Mouse (Mus musculus): ENCODE results near the gene Cox8a. TPM values are rescaled to one million over a fixed set of nuclear protein-coding genes. Genes with fewer than 3 reads are reported as not detected.

Cox8a gene
- total and polyA plus RNA-seq, 3 experiments = 745 to 1,213 TPM; not detected in 1

DNA sequence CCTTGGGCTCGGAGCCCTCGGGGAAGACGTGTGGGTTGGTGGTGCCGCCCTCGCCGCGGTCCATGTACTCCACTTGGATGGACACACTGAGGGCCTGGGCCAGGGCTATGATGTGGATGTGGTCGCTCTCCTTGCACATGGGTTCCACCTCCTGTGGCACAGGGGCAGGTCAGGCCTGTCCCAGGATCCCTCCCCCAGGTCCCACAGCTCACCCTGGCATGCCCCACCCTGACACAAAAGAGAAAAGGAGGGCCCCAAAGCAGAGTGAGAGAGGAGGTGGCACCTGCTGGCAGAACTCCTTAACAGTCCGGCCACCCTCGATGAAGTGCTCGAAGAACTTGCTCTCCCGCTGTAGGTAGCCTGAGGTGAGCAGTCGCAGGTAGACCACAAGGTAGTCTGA lies 18.3 kb downstream of the Cox8a start:
- H3K36me3 ChIP-seq (ENCODE audit: control insufficient read depth in 1 of 2, insufficient read depth in 2 of 2, low read length in 2 of 2) = peaks cover 0 to 7% of the 10 kb centered on the region in 2 experiments; a peak in 1 of 4 replicates
- H3K4me3 ChIP-seq (ENCODE audit: control insufficient read depth in 1 of 2, insufficient read depth in 1 of 2, low read depth in 2 of 2, low read length in 2 of 2) = no peak overlapping the region
- TF ChIP-seq MYB (IDR thresholded peaks at IDR 0.05; ENCODE audit: low read depth, low read length) (no peak), EP300 (IDR thresholded peaks at IDR 0.05; ENCODE audit: low read depth in 1 of 2, low read length in 2 of 2) (no peak), POLR2AphosphoS2 (IDR thresholded peaks at IDR 0.05; ENCODE audit: low read length) (no peak), POLR2AphosphoS5 (IDR thresholded peaks at IDR 0.05; ENCODE audit: borderline replicate concordance, low read depth, low read length) (no peak), ZKSCAN1 (IDR thresholded peaks at IDR 0.05; ENCODE audit: low read depth, low read length) (no peak), USF2 (IDR thresholded peaks at IDR 0.05; ENCODE audit: borderline replicate concordance in 1 of 2, insufficient read depth in 1 of 2, low read depth in 1 of 2, low read length in 2 of 2) (no peak)
- H3K4me1 ChIP-seq (ENCODE audit: control insufficient read depth in 1 of 2, insufficient read depth in 2 of 2, low read length in 2 of 2) = no peaks in the 10 kb centered on the region
- no peak overlapping the region for H3K9ac ChIP-seq (ENCODE audit: control insufficient read depth, low read depth, low read length, poor library complexity, severe bottlenecking)
- DNase-seq (ENCODE audit: low read depth, low spot score) = no peak
- H3K79me2 ChIP-seq (ENCODE audit: control insufficient read depth, insufficient read depth, low read length, poor library complexity) = peaks cover 5% of the 10 kb centered on the region
- H3K27ac ChIP-seq (ENCODE audit: control insufficient read depth, low read depth, low read length) = no peak overlapping the region
- no peaks in the 10 kb centered on the region for H3K27me3 ChIP-seq (ENCODE audit: control insufficient read depth in 1 of 2, insufficient read depth in 2 of 2, low read length in 2 of 2)
- H3K9me3 ChIP-seq (replicated peaks; ENCODE audit: insufficient read depth, low read length) = no peaks in the 10 kb centered on the region

DNA sequence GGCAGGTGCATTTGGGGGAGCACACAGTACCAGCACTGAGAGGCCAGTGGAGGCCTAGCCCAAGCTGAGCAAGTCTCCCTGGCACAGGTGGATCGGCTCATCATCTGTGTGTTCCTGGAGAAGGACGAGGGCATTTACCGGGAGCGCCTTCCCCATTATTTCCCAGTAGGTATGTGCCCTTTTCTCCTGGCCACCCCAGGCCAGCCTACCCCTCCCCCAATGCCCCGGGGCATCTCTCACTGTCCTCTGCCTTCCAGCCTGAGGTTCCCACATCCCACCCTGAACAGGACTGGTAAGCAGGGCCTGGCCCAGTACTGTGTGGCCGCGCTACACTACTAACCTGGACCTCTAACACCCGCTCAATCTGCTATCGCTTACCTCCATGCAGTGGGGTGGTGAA lies 20.0 kb downstream of the Cox8a start:
- Histone ChIP-seq H3K9ac (ENCODE audit: control insufficient read depth, low read depth, low read length, poor library complexity, severe bottlenecking) (no peak overlapping the region), H3K27ac (ENCODE audit: control insufficient read depth, low read depth, low read length) (no peak overlapping the region), H3K4me3 (ENCODE audit: control insufficient read depth in 1 of 2, insufficient read depth in 1 of 2, low read depth in 2 of 2, low read length in 2 of 2) (no peak overlapping the region), H3K36me3 (ENCODE audit: control insufficient read depth in 1 of 2, insufficient read depth in 2 of 2, low read length in 2 of 2) (peaks cover 0 to 7% of the 10 kb centered on the region in 2 experiments; a peak in 1 of 4 replicates), H3K27me3 (ENCODE audit: control insufficient read depth in 1 of 2, insufficient read depth in 2 of 2, low read length in 2 of 2) (no peaks in the 10 kb centered on the region), H3K79me2 (ENCODE audit: control insufficient read depth, insufficient read depth, low read length, poor library complexity) (no peaks in the 10 kb centered on the region), H3K4me1 (ENCODE audit: control insufficient read depth in 1 of 2, insufficient read depth in 2 of 2, low read length in 2 of 2) (no peaks in the 10 kb centered on the region), H3K9me3 (replicated peaks; ENCODE audit: insufficient read depth, low read length) (no peaks in the 10 kb centered on the region)
- TF ChIP-seq TCF12 (IDR thresholded peaks at IDR 0.05; ENCODE audit: low read depth, low read length) = no peak
- TF ChIP-seq CTCF (IDR thresholded peaks at IDR 0.05 in 2 of 3, conservative IDR thresholded peaks at IDR 0.05 in 1 of 3; ENCODE audit: control insufficient read depth in 1 of 3, insufficient read depth in 1 of 3, low read depth in 2 of 3, low read length in 3 of 3, poor library complexity in 1 of 3, severe bottlenecking in 1 of 3) = no peak
- TF ChIP-seq NELFE (IDR thresholded peaks at IDR 0.05; ENCODE audit: low read depth, low read length) = no peak
- no peak for TF ChIP-seq MYB (IDR thresholded peaks at IDR 0.05; ENCODE audit: low read depth, low read length)
- no peak for TF ChIP-seq GATA1 (IDR thresholded peaks at IDR 0.05; ENCODE audit: low read depth, low read length)
- no peak for TF ChIP-seq HCFC1 (IDR thresholded peaks at IDR 0.05; ENCODE audit: low read depth, low read length)
- no peak for TF ChIP-seq MYC (IDR thresholded peaks at IDR 0.05; ENCODE audit: low read depth, low read length)
- no peak for TF ChIP-seq POLR2A (IDR thresholded peaks at IDR 0.05; ENCODE audit: control insufficient read depth in 1 of 2, insufficient read depth in 1 of 2, low read depth in 1 of 2, low read length in 2 of 2, poor library complexity in 1 of 2)
- TF ChIP-seq TBP (IDR thresholded peaks at IDR 0.05; ENCODE audit: low read depth, low read length) = no peak
- no peak for DNase-seq (ENCODE audit: low read depth, low spot score)

DNA sequence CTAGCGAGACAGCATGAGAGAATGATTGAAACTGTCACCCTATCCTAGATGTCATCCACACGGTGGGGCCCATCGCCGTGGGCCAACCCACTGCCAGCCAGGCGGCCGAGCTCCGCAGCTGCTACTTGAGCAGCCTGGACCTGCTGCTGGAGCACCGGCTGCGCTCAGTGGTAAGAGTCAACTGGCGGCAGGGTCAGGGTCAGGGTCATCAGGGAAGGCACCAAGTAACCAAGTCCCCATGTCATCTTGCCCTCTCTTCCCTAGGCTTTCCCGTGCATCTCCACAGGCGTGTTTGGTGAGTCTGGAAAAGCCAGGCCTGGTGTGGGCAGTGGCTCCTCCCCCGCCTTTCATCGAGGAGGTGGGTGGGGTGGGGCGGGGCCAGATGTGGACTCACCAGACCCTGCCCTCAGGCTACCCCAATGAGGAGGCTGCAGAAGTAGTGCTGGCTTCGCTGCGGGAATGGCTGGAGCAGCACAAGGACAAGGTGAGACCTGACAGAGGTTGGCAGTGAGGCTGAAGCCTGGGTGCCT lies 20.6 kb downstream of the Cox8a start:
- no peak overlapping the region for H3K27ac ChIP-seq (ENCODE audit: control insufficient read depth, low read depth, low read length)
- H3K9me3 ChIP-seq (replicated peaks; ENCODE audit: insufficient read depth, low read length) = no peaks in the 10 kb centered on the region
- no peaks in the 10 kb centered on the region for H3K4me1 ChIP-seq (ENCODE audit: control insufficient read depth in 1 of 2, insufficient read depth in 2 of 2, low read length in 2 of 2)
- DNase-seq (ENCODE audit: low read depth, low spot score) = no peak
- H3K27me3 ChIP-seq (ENCODE audit: control insufficient read depth in 1 of 2, insufficient read depth in 2 of 2, low read length in 2 of 2) = no peaks in the 10 kb centered on the region
- H3K36me3 ChIP-seq (ENCODE audit: control insufficient read depth in 1 of 2, insufficient read depth in 2 of 2, low read length in 2 of 2) = peaks cover 0 to 7% of the 10 kb centered on the region in 2 experiments; a peak in 1 of 4 replicates
- no peak overlapping the region for H3K9ac ChIP-seq (ENCODE audit: control insufficient read depth, low read depth, low read length, poor library complexity, severe bottlenecking)
- TF ChIP-seq CHD2 (IDR thresholded peaks at IDR 0.05; ENCODE audit: low read length) (no peak), ZKSCAN1 (IDR thresholded peaks at IDR 0.05; ENCODE audit: low read depth, low read length) (no peak), ETS1 (IDR thresholded peaks at IDR 0.05; ENCODE audit: low read depth, low read length) (no peak), ELF1 (IDR thresholded peaks at IDR 0.05; ENCODE audit: low read depth, low read length) (no peak), TAL1 (IDR thresholded peaks at IDR 0.05; ENCODE audit: low read length) (no peak), USF2 (IDR thresholded peaks at IDR 0.05; ENCODE audit: borderline replicate concordance in 1 of 2, insufficient read depth in 1 of 2, low read depth in 1 of 2, low read length in 2 of 2) (no peak), ZC3H11A (IDR thresholded peaks at IDR 0.05; ENCODE audit: low read depth, low read length) (no peak), SIN3A (IDR thresholded peaks at IDR 0.05; ENCODE audit: low read length) (no peak), ZNF384 (IDR thresholded peaks at IDR 0.05; ENCODE audit: low read depth, low read length) (no peak)
- H3K79me2 ChIP-seq (ENCODE audit: control insufficient read depth, insufficient read depth, low read length, poor library complexity) = no peaks in the 10 kb centered on the region
- H3K4me3 ChIP-seq (ENCODE audit: control insufficient read depth in 1 of 2, insufficient read depth in 1 of 2, low read depth in 2 of 2, low read length in 2 of 2) = no peak overlapping the region

All from MEL (cell line).